Mouse (Mus musculus): ENCODE results near the gene Wwc2. TPM values are rescaled to one million over a fixed set of nuclear protein-coding genes. Genes with fewer than 3 reads are reported as not detected.
A peak's percentile ranks its signal among the peaks of the same experiment; 100 is the strongest.

Gene Wwc2
- total and polyA plus RNA-seq, 2 experiments from 2014 or later: 8.2 to 18.5 TPM

DNA sequence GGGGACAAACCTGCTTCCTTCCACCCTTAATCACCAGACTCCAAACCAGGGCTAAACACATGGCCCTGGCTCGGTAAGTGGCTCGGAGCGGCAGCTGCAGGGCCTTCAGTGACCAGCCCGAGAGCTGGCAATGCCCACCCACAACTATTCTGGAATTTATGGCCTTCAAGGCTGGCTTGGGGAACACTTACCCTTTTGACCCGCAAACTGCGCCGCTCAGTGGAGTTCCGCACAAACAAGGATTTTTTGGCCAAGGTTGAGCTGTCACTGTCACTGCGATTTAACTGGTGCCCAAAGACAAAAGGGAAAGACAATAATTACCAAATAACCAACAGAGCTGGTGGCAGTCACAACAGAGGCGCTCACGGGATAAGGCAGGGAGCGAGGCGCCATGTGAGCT lies 144.8 kb downstream of the Wwc2 start:
- H3K27me3 ChIP-seq (ENCODE audit: control insufficient read depth, insufficient read depth, low read length): no peaks in the 10 kb centered on the region
- DNase-seq (ENCODE audit: low spot score) (no peak), ATAC-seq (ENCODE audit: insufficient read depth, low read depth) (no peak)
- H3K4me1 ChIP-seq (ENCODE audit: control insufficient read depth, insufficient read depth): no peaks in the 10 kb centered on the region; the same call in 1 of the 2 replicates
- H3K4me3 ChIP-seq (ENCODE audit: low read depth, low read length): no peak overlapping the region
- H3K27ac ChIP-seq (ENCODE audit: low read depth): no peak overlapping the region
- 93% methylated on average over 13 of the region's 13 CpGs for WGBS
- H3K9ac ChIP-seq (replicated peaks; ENCODE audit: low read depth, low read length): no peak overlapping the region
- no peak for TF ChIP-seq EP300 (IDR thresholded peaks at IDR 0.05; ENCODE audit: low read depth)
- TF ChIP-seq CTCF (IDR thresholded peaks at IDR 0.05; ENCODE audit: low read depth): no peak
- peaks cover 92% of the 10 kb centered on the region for H3K36me3 ChIP-seq (replicated peaks; ENCODE audit: control insufficient read depth, insufficient read depth, low read length)
- no peak overlapping the region for H3K4me2 ChIP-seq (ENCODE audit: low read depth, low read length)
- no peaks in the 10 kb centered on the region for H3K9me3 ChIP-seq (replicated peaks; ENCODE audit: control insufficient read depth, low read length)

DNA sequence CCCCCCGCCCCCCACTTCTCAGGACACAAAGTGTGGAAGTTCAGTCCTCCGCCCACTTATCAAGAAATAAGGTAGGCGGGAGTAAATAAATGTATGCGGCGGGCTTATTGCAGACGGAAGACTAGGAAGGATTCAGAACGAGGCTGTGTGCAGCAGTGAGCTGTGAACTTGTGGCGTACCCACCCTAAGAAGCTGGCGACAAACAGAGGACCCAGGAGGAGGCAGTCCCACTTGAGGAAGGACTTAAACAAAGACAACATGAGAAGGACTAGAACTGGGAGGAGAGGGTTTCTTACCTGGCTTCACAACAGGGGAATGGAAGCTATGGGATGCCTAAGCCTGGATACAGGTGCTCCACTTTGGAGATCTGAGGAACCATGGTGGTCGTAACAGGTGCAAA lies 147.1 kb downstream of the Wwc2 start:
- no peaks in the 10 kb centered on the region for H3K4me1 ChIP-seq (ENCODE audit: control insufficient read depth, insufficient read depth)
- H3K36me3 ChIP-seq (replicated peaks; ENCODE audit: control insufficient read depth, insufficient read depth, low read length): peaks cover 92% of the 10 kb centered on the region
- no peak overlapping the region for H3K9ac ChIP-seq (replicated peaks; ENCODE audit: low read depth, low read length)
- WGBS: 94% methylated on average over 10 of the region's 10 CpGs
- no peak overlapping the region for H3K27ac ChIP-seq (ENCODE audit: low read depth)
- TF ChIP-seq CTCF (IDR thresholded peaks at IDR 0.05; ENCODE audit: low read depth) (no peak), EP300 (IDR thresholded peaks at IDR 0.05; ENCODE audit: low read depth) (no peak)
- no peaks in the 10 kb centered on the region; the same call in 1 of the 2 replicates for H3K9me3 ChIP-seq (replicated peaks; ENCODE audit: control insufficient read depth, low read length)
- DNase-seq (ENCODE audit: low spot score) (no peak), ATAC-seq (ENCODE audit: insufficient read depth, low read depth) (no peak)
- H3K27me3 ChIP-seq (ENCODE audit: control insufficient read depth, insufficient read depth, low read length): no peaks in the 10 kb centered on the region
- no peak overlapping the region for H3K4me2 ChIP-seq (ENCODE audit: low read depth, low read length)
- H3K4me3 ChIP-seq (ENCODE audit: low read depth, low read length): no peak overlapping the region

DNA sequence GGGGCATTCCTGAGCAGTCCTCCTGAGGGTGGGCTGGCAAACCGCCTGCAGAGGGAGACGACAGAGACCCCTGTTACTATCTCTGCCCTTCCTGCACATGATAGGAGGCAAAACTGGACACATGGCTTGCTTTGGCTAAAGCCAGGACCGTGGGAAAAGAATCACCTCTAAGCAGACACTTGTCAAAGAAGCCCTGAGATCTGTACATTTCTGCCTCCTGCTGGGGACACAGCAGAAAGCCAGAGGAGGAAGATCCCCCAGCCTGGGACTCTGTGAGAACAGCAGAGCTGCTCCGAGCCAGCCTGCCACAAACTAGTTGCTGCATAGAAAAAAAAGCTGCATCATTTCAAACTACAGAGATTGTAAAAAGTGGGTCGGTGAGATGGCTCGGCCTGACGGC lies 147.7 kb downstream of the Wwc2 start:
- H3K36me3 ChIP-seq (replicated peaks; ENCODE audit: control insufficient read depth, insufficient read depth, low read length): peaks cover 86% of the 10 kb centered on the region
- no peak overlapping the region for H3K4me3 ChIP-seq (ENCODE audit: low read depth, low read length)
- no peak overlapping the region for H3K27ac ChIP-seq (ENCODE audit: low read depth)
- 61% methylated on average over 7 of the region's 7 CpGs for WGBS
- H3K4me1 ChIP-seq (ENCODE audit: control insufficient read depth, insufficient read depth): no peaks in the 10 kb centered on the region
- peak; percentile 28 for TF ChIP-seq CTCF (IDR thresholded peaks at IDR 0.05; ENCODE audit: low read depth)
- no peak for TF ChIP-seq EP300 (IDR thresholded peaks at IDR 0.05; ENCODE audit: low read depth)
- H3K9ac ChIP-seq (replicated peaks; ENCODE audit: low read depth, low read length): no peak overlapping the region
- DNase-seq (ENCODE audit: low spot score) (peak; percentile 11), ATAC-seq (ENCODE audit: insufficient read depth, low read depth) (peak; percentile 64; the same call in 1 of the 2 replicates)
- no peaks in the 10 kb centered on the region for H3K27me3 ChIP-seq (ENCODE audit: control insufficient read depth, insufficient read depth, low read length)
- H3K4me2 ChIP-seq (ENCODE audit: low read depth, low read length): no peak overlapping the region
- H3K9me3 ChIP-seq (replicated peaks; ENCODE audit: control insufficient read depth, low read length): no peaks in the 10 kb centered on the region; the same call in 1 of the 2 replicates

DNA sequence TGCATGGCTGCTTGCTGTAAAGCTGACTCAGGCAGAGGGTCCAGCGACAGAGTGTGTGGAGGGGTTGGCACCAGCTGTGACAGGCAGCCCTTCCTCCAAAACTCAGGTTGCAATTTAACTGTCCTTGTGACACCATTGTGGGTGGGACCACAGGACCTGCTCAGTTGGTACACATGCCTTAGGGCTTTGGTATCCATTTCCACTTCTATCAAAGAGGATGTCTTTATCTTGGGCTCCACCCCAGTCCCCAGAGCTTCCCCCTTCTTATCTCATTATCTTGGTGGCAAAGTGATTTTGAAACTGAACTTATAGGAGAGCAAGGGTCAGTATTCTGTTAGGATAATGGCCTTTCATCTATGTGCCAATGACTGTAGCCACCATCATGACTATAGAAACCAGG lies 156.8 kb downstream of the Wwc2 start:
- no peak for TF ChIP-seq EP300 (IDR thresholded peaks at IDR 0.05; ENCODE audit: low read depth)
- no peak for TF ChIP-seq CTCF (IDR thresholded peaks at IDR 0.05; ENCODE audit: low read depth)
- no peak overlapping the region for H3K4me3 ChIP-seq (ENCODE audit: low read depth, low read length)
- DNase-seq (ENCODE audit: low spot score) (no peak), ATAC-seq (ENCODE audit: insufficient read depth, low read depth) (no peak)
- H3K27me3 ChIP-seq (ENCODE audit: control insufficient read depth, insufficient read depth, low read length): no peaks in the 10 kb centered on the region
- no peak overlapping the region for H3K27ac ChIP-seq (ENCODE audit: low read depth)
- H3K36me3 ChIP-seq (replicated peaks; ENCODE audit: control insufficient read depth, insufficient read depth, low read length): peaks cover 52% of the 10 kb centered on the region
- 70% methylated on average over 1 of the region's 1 CpGs for WGBS
- no peaks in the 10 kb centered on the region for H3K9me3 ChIP-seq (replicated peaks; ENCODE audit: control insufficient read depth, low read length)
- no peaks in the 10 kb centered on the region for H3K4me1 ChIP-seq (ENCODE audit: control insufficient read depth, insufficient read depth)
- H3K4me2 ChIP-seq (ENCODE audit: low read depth, low read length): no peak overlapping the region
- no peak overlapping the region for H3K9ac ChIP-seq (replicated peaks; ENCODE audit: low read depth, low read length)

DNA sequence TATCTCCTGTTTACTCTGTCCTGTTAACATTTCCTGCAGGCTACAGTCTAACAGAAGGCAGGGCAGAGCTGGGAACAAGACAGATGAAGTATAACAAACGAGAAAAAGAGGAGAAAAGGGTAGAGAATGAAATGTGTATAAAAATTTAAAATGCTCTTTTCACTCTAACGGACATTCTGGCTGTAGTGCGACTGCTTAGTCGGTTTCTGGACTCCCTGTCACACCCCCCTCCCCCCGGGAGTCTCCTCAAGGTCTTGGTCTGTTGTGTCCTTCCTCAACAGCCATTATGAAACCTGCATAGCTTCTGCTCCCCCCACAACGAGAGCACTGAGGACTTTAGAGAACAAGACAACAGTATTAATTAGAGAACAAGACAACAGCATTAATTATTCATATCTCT lies 158.1 kb downstream of the Wwc2 start:
- ATAC-seq (ENCODE audit: insufficient read depth, low read depth): no peak

DNA sequence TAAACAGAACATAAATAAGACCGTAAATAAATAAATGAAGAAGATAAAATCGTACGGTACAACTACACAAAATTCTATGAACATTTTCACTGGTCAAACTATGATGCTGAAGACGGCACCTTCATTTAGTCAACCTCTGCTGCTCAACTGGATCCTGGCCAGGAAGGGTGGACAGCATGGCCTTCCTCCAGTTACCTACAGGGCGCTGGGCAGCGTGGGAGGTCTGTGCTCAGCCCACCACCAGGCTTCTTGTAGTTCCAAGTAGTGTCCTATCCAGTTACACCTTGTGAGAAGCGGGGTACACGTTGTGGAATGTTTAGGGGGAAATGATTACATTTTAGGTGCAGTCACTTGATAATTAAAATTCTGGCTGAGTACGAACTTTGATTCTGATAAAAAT lies 163.8 kb downstream of the Wwc2 start:
- 86% methylated on average over 9 of the region's 9 CpGs for WGBS
- Histone ChIP-seq H3K4me1 (ENCODE audit: control insufficient read depth, insufficient read depth) (no peaks in the 10 kb centered on the region), H3K27ac (ENCODE audit: low read depth) (no peak overlapping the region), H3K36me3 (replicated peaks; ENCODE audit: control insufficient read depth, insufficient read depth, low read length) (peaks cover 43% of the 10 kb centered on the region), H3K27me3 (ENCODE audit: control insufficient read depth, insufficient read depth, low read length) (no peaks in the 10 kb centered on the region), H3K4me2 (ENCODE audit: low read depth, low read length) (no peak overlapping the region), H3K9ac (replicated peaks; ENCODE audit: low read depth, low read length) (no peak overlapping the region), H3K9me3 (replicated peaks; ENCODE audit: control insufficient read depth, low read length) (no peaks in the 10 kb centered on the region), H3K4me3 (ENCODE audit: low read depth, low read length) (no peak overlapping the region)
- no peak for TF ChIP-seq CTCF (IDR thresholded peaks at IDR 0.05; ENCODE audit: low read depth)
- no peak for TF ChIP-seq EP300 (IDR thresholded peaks at IDR 0.05; ENCODE audit: low read depth)
- DNase-seq (ENCODE audit: low spot score) (no peak), ATAC-seq (ENCODE audit: insufficient read depth, low read depth) (no peak)

More for the DNA sequence above, 158.1 kb downstream of the Wwc2 start:
- Histone ChIP-seq H3K4me3 (ENCODE audit: low read depth, low read length) (no peak overlapping the region), H3K9ac (replicated peaks; ENCODE audit: low read depth, low read length) (no peak overlapping the region), H3K27me3 (ENCODE audit: control insufficient read depth, insufficient read depth, low read length) (no peaks in the 10 kb centered on the region), H3K9me3 (replicated peaks; ENCODE audit: control insufficient read depth, low read length) (no peaks in the 10 kb centered on the region), H3K36me3 (replicated peaks; ENCODE audit: control insufficient read depth, insufficient read depth, low read length) (peaks cover 57% of the 10 kb centered on the region), H3K4me2 (ENCODE audit: low read depth, low read length) (no peak overlapping the region), H3K27ac (ENCODE audit: low read depth) (no peak overlapping the region), H3K4me1 (ENCODE audit: control insufficient read depth, insufficient read depth) (no peaks in the 10 kb centered on the region)
- no peak for DNase-seq (ENCODE audit: low spot score)
- 82% methylated on average over 6 of the region's 6 CpGs for WGBS
- TF ChIP-seq CTCF (IDR thresholded peaks at IDR 0.05; ENCODE audit: low read depth) (no peak), EP300 (IDR thresholded peaks at IDR 0.05; ENCODE audit: low read depth) (no peak)
